Mouse (Mus musculus) thymus, postnatal 36 days (tissue): Measurements from ENCODE around the gene Cox8b.
A peak's percentile ranks its signal among the peaks of the same experiment; 100 is the strongest.

Experiments
- DNase-seq, 2 experiments: peaks; one replicate each; pipeline ENCODE4 v3.0.0; 2022; ENCODE audit warnings: mixed read lengths in 2 of 2

Cox8b gene

DNA sequence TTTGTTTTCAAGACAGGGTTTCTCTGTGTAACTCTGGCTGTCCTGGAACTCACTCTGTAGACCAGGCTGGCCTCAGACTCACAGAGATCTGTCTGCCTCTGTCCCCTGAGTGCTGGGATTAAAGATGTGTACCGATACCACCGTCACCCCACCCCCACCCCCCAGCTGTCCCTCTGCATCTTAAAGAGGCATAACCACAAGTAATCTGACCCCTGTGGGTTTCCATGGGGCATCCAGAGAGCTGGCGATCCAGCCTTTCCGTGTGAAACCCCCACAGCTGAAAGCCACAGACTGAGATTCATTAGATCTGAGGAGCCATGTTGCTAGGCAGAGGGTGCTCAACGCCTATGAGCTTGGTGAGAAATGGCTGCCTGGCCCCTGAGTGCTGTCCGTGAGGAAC lies 40.2 kb downstream of the Cox8b start:
- DNase-seq: no peak

- DNase-seq: no peak
Observed at GRCm38 (mm10) chr7:140858746-140859145, 41.5 kb downstream of the Cox8b start.

DNA sequence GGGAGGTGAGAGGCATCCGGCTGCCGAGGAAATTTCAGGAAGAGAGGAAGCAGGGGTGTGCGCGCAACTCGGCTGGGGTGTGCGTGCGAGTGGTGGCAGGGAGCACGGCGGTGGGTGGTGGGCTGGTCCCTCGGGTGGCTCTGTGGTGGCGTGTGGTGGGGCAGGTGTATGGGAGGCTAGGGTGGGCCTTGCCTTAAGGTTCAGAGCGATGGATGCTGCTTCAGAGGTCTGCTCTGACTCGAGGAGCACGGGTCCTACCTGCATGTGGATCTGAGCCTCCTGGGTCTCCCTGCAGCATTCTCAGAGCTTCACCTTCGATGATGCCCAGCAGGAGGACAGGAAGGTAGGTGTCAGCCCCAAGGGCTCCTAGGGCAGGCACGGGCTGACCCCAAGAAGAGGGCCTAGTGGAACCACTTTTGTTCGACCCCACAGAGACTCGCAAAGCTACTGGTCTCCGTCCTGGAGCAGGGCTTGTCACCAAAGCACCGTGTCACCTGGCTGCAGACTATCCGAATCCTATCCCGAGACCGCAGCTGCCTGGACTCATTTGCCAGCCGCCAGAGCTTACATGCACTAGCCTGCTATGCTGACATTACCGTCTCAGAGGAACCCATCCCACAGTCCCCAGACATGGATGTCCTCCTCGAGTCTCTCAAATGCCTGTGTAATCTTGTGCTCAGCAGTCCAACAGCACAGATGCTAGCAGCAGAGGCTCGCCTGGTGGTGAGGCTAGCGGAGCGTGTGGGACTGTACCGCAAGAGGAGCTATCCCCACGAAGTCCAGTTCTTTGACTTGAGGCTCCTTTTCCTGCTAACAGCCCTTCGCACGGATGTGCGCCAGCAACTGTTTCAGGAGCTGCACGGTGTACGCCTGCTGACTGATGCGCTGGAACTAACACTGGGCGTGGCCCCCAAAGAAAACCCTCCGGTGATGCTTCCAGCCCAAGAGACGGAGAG lies 42.4 kb downstream of the Cox8b start, which contains the start of gene Bet1l:
Bet1l (minus strand) TSS at position 28 of the 956 bp plus-strand sequence.
- DNase-seq: no peak

- peak; percentile 84 to 86 for DNase-seq
Observed at GRCm38 (mm10) chr7:140856785-140857549, 43.3 kb downstream of the Cox8b start, which contains the start of gene Ric8a. Gene Ric8a (plus strand): TSS chr7:140856957.

DNA sequence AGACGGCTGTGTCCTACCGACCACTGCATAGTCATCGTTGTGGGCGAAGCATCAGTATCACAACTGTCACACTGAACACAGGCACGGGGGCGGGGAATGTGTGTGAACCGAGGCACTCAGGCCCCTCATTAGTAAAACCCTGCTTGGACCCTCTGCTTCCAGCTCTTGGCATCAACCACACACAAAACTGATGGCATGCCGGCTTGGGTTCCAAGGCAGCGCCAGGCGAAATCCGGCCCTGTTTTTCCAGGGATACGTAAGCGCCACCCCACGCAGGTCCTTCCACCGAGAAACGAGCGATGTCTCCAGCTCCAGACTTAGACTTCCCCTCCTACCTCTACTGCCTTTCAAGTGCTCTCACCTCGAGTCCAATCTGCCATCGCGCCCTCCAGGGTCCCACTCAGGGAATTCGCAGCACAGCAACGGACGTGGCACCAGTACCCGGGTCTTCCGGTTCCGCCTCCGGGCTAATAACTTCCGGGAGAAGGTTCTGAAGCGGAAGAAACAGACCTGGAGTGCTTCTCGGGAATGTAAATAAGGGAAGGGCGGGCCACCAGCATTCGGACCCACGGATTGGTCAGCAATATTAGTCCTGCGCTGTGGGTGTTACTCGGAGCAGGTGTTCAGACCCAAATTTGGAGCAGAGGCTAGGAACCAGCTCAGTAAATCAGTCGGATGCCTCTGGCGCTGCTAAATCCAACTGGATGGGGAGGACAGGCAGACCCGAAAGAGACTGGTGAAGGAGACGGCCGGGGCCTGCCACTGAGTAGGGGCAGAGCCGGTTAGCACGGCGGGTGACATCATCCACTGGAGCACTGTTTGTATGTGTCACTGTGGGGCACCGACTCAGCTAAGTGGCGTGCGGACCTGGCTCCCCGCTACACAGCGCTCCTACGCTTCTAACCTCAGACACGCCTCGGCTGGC lies 44.1 kb downstream of the Cox8b start, which contains the start of gene Gm45785:
Gm45785 (minus strand) TSS at position 472 of the 925 bp plus-strand sequence.
- DNase-seq: peak; percentile 45 to 58

- no peak for DNase-seq
Observed at GRCm38 (mm10) chr7:140855181-140855580, 45.1 kb downstream of the Cox8b start.

DNA sequence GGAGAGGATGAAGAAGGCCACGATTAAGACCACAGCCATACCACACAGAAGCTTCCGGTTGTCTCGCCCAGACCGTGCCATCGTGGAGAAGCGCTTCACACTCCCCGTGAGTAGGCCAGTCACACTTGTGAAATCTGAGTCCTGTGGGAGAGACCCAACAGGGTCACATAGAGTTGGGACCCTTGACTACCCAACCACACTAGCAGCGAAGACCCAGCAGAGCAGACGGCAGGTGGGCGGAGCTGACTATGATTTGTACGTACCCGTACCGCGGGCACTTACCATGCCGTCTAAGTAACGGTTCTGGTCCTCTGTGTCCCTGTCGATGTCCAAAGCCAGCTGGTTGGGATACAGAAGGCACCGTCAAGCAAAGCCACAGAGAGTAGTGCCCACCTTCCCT lies 45.8 kb downstream of the Cox8b start:
- no peak for DNase-seq

- DNase-seq: no peak
Observed at GRCm38 (mm10) chr7:140853386-140853785, 46.9 kb downstream of the Cox8b start.

GRCm38 (mm10) chr7:140851916-140852315 lies 48.3 kb downstream of the Cox8b start:
- DNase-seq: no peak
